Mouse (Mus musculus) ovary, adult 18-20 months (tissue): ENCODE measurements around the gene Mtcl1.
A peak's percentile ranks its signal among the peaks of the same experiment; 100 is the strongest.

Experiments
- DNase-seq: peaks from one replicate; pipeline ENCODE4 v3.0.0; 2022; ENCODE audit warnings: low spot score, mixed read lengths

Mtcl1 gene

GRCm38 (mm10) chr17:66449460-66450341, at the start of gene Mtcl1:
Gene Mtcl1, minus strand, starts transcription at chr17:66449750.
- peak; percentile 73 for DNase-seq

GRCm38 (mm10) chr17:66498598-66498997, 49.0 kb upstream of the Mtcl1 start:
- no peak for DNase-seq

GRCm38 (mm10) chr17:66496589-66496988, 47.0 kb upstream of the Mtcl1 start:
- no peak for DNase-seq

DNA sequence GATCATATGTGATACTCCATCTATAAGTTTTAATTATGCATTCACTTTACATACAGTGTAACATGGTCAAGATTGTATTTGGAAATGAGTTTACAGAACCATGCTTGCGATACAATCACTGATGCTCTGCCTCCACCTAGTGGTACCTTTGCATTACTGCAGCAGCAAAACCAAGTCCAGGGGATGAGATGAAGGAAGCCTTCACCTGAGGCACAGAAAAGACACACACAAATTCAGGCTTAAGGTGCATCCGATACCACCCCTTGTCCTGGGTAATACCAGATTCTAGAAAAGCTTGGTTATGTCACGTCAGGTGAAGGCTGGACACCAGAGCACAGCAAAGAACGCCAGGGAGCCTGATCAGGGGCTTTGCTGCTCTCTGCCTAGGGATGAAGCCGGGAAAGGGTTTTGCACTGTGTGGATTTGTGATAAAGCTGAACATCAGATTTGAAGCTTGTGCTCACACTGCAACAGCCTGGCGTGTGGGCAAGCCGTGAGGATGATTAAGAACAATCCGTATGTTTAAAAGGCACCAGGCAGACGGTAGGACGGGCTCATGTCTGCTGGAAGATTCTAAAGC, 40.6 kb upstream of the Mtcl1 start:
- DNase-seq: no peak

- DNase-seq: no peak
Measured at GRCm38 (mm10) chr17:66486576-66486975, 37.0 kb upstream of the Mtcl1 start.

- peak; percentile 42 for DNase-seq
Measured at GRCm38 (mm10) chr17:66485742-66486141, 36.2 kb upstream of the Mtcl1 start.

DNA sequence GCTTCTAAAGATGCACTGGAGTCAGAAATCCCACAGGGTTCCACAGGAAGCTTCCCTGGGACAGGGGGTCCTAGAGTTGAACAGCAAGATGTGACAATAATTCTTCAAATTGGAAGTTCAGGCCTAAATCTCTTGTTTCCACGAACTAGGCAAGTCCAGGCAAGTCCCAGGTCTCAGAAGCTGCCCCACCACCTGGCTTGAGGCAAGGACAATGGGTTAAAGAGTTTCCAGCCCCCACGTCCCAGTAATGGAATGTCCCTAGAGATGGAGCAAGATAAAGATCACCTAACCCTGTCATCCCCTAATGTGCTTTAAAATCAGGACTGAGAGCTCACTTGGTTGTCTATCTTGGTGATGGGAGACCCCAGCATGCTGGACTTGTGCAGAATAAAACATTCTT, 35.4 kb upstream of the Mtcl1 start:
- DNase-seq: no peak

- no peak for DNase-seq
Measured at GRCm38 (mm10) chr17:66483651-66484454, 34.3 kb upstream of the Mtcl1 start.

- no peak for DNase-seq
Measured at GRCm38 (mm10) chr17:66481295-66481694, 31.7 kb upstream of the Mtcl1 start.

GRCm38 (mm10) chr17:66480491-66481278, 31.1 kb upstream of the Mtcl1 start:
- no peak for DNase-seq

GRCm38 (mm10) chr17:66479813-66480490, 30.4 kb upstream of the Mtcl1 start:
- DNase-seq: peak; percentile 84

GRCm38 (mm10) chr17:66479311-66479710, 29.8 kb upstream of the Mtcl1 start:
- peak; percentile 20 for DNase-seq

- no peak for DNase-seq
Measured at GRCm38 (mm10) chr17:66473205-66473604, 23.7 kb upstream of the Mtcl1 start.

DNA sequence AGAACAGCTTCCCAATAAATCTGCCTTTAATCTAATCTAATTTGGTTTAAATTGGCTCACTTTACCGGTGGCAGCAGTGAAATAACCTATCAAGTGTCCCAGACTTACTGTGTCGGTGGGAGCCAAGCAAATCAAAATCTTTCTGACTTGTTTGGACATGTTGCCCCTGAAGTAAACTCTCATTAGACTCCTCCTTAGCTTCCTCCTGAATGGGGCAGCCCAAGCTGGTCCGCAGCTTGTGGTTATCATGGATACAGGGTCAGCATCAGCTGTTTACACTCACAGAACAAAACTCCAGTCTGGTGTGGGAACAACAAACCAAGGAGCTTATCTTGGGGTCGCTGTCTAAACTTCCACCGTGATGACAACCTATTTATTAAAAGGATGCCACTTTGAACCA, 22.2 kb upstream of the Mtcl1 start:
- DNase-seq: no peak

DNA sequence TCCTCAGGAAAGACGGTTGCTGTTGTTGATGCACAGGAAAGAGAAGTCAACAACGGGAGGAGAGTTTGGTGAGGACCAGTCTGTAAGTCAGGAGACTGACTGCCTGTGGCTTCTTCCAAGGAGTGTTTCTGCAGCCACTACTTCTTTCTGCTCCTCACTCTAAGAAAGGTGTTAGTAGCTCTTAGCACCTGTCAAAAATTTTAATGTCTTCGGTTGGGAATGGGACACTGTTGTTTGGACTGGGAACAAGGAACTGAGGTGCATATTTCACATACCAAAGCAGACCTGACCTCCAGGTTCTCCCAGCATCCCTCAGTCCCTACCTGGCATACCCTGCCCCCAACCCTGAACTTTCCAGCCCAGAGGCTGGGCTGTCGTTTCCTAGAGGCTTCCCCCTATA, 21.7 kb upstream of the Mtcl1 start:
- no peak for DNase-seq

GRCm38 (mm10) chr17:66470020-66470419, 20.5 kb upstream of the Mtcl1 start:
- no peak for DNase-seq

- DNase-seq: no peak
Measured at GRCm38 (mm10) chr17:66457278-66457677, 7.7 kb upstream of the Mtcl1 start.

- DNase-seq: peak; percentile 59
Measured at GRCm38 (mm10) chr17:66451143-66451542, 1.6 kb upstream of the Mtcl1 start.

GRCm38 (mm10) chr17:66450526-66451070, 1.0 kb upstream of the Mtcl1 start:
- no peak for DNase-seq

DNA sequence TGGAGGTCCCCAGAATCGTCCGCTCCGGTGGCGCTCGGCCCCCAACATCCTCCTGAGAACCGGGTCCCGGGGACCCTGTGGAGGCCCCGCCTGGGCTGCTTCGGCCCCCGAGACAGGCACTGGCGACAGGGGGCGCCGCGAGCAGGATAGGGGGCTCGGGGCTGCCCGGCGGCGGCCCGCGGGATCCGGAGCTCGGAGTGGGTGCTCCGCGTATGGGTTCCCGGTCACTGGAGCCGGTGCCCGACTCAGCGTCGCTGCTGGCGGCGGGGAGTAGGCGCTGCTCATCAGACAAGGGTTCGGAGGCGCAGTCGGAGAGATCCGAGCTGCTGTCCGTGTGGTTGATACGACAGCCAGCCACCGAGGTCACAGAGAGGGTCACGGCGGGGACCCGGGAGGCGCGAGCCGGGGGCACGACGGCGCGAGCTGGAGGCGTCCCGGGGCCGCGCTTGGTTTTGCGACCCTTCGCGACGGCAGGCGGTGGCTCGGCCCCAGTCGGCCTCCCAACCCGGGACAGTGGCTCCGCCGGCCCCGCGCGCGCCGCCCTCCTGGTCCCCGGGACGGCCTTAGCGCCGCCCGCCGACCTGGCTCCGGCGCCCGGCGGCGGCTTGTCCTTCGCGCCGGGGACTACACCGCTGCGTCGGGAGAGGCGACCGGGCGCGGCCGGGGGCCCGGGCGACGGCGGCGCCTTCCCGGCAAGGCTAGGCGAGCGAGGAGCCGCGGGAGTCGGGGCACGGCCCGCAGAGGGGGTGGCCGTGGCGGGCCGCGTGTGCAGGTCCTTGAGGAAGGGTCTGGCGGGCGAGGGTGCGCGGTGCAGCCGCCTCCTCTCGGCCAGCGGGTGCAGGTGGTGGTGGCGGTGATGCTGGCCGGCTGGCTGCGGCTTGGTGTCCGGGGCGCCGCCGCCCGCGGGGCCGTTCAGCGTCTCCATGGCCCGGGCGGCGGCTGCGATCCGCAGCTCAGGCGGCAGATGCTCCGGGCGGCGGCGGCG, 837 bp downstream of the Mtcl1 start:
- no peak for DNase-seq
